Mouse (Mus musculus) CH12.LX (cell line): ENCODE results near the gene Gm20388. TPM values are rescaled to one million over a fixed set of nuclear protein-coding genes. Genes with fewer than 3 reads are reported as not detected.
A peak's percentile ranks its signal among the peaks of the same experiment; 100 is the strongest.

ENCODE experiments used
- DNase-seq: peaks from one replicate; pipeline ENCODE4 v3.0.0-alpha.2; 2013; ENCODE audit errors: extremely low read depth
- H3K27ac ChIP-seq: 2 replicates; pipeline ENCODE4 v1.5.1; 2012; ENCODE audit warnings: low read depth, mild to moderate bottlenecking, control low read depth, moderate library complexity; ENCODE audit not compliant: insufficient read depth
- H3K27me3 ChIP-seq: replicated peaks from 2 replicates; pipeline ENCODE3; 2012; ENCODE audit warnings: inconsistent platforms
- H3K36me3 ChIP-seq, 2 experiments: replicated peaks in 1 of 2; 2 replicates each; pipeline versions ENCODE3 to v1.6.1; 2012; ENCODE audit warnings: inconsistent platforms in 1 of 2, low read length in 1 of 2, mild to moderate bottlenecking in 1 of 2, mixed read lengths in 1 of 2, moderate library complexity in 1 of 2; ENCODE audit not compliant: control insufficient read depth in 1 of 2, insufficient read depth in 1 of 2
- H3K4me1 ChIP-seq, 2 experiments: 2 replicates each; pipeline ENCODE4 v1.6.1; 2012; ENCODE audit warnings: inconsistent platforms in 1 of 2, moderate library complexity in 1 of 2; ENCODE audit not compliant: insufficient read depth in 2 of 2, control insufficient read depth in 1 of 2
- H3K4me2 ChIP-seq: 2 replicates; pipeline ENCODE4 v1.6.1; 2012; ENCODE audit warnings: low read depth, mild to moderate bottlenecking, control low read depth; ENCODE audit not compliant: poor library complexity, insufficient read depth, severe bottlenecking
- H3K4me3 ChIP-seq, 3 experiments: fragments of 150-350 bp in 1 of 3; sonication (generic) in 1 of 3; replicated peaks in 1 of 3; 2 replicates each; pipeline versions ENCODE3 to v1.5.1; 2011 to 2012; ENCODE audit warnings: low read depth in 2 of 3, low read length in 2 of 3, mild to moderate bottlenecking in 2 of 3, moderate library complexity in 2 of 3, control low read depth in 1 of 3, improper control_type of control experiment in 1 of 3, inconsistent platforms in 1 of 3, mixed read lengths in 1 of 3; ENCODE audit not compliant: poor library complexity in 1 of 3
- H3K79me2 ChIP-seq: replicated peaks from 2 replicates; pipeline ENCODE4 v1.6.1; 2012; ENCODE audit warnings: mild to moderate bottlenecking, moderate library complexity; ENCODE audit not compliant: control insufficient read depth, poor library complexity, insufficient read depth, severe bottlenecking; ENCODE audit errors: extremely low read depth
- H3K9ac ChIP-seq: 2 replicates; pipeline ENCODE4 v1.6.1; 2012; ENCODE audit warnings: low read depth, mild to moderate bottlenecking, control low read depth, moderate library complexity; ENCODE audit not compliant: insufficient read depth
- H3K9me3 ChIP-seq: replicated peaks from 2 replicates; pipeline ENCODE3; 2012; ENCODE audit warnings: low read length, inconsistent platforms, mixed read lengths
- CHD1 ChIP-seq: IDR thresholded peaks from 2 replicates; pipeline ENCODE4 v1.6.1; 2012; ENCODE audit warnings: low read depth, low read length, improper control_type of control experiment, inconsistent platforms
- CHD2 ChIP-seq: IDR thresholded peaks from 2 replicates; pipeline ENCODE4 v1.6.1; 2011; ENCODE audit warnings: low read length, improper control_type of control experiment
- E2F4 ChIP-seq: IDR thresholded peaks from 2 replicates; pipeline ENCODE4 v1.6.1; 2011; ENCODE audit warnings: low read depth, low read length, improper control_type of control experiment; ENCODE audit not compliant: insufficient replicate concordance
- ETS1 ChIP-seq: conservative IDR thresholded peaks from 2 replicates; pipeline ENCODE4 v1.6.1; 2012; ENCODE audit warnings: low read depth, mild to moderate bottlenecking, inconsistent platforms, low read length, improper control_type of control experiment, moderate library complexity
- IRF4 ChIP-seq: IDR thresholded peaks from 2 replicates; pipeline ENCODE4 v1.6.1; 2014; ENCODE audit warnings: low read depth, mild to moderate bottlenecking, inconsistent platforms, low read length, improper control_type of control experiment
- JUN ChIP-seq: IDR thresholded peaks from 2 replicates; pipeline ENCODE4 v1.6.1; 2011; ENCODE audit warnings: low read depth, mild to moderate bottlenecking, low read length, improper control_type of control experiment, moderate library complexity; ENCODE audit not compliant: insufficient read depth
- JUND ChIP-seq: conservative IDR thresholded peaks from 2 replicates; pipeline ENCODE4 v1.6.1; 2011; ENCODE audit warnings: low read depth, low read length, improper control_type of control experiment
- KAT2A ChIP-seq: IDR thresholded peaks from 2 replicates; pipeline ENCODE4 v1.6.1; 2012; ENCODE audit warnings: low read length, improper control_type of control experiment, inconsistent platforms; ENCODE audit not compliant: insufficient replicate concordance
- MAZ ChIP-seq: IDR thresholded peaks from 2 replicates; pipeline ENCODE4 v1.6.1; 2012; ENCODE audit warnings: low read depth, mild to moderate bottlenecking, inconsistent platforms, low read length, improper control_type of control experiment, moderate library complexity
- MEF2A ChIP-seq: IDR thresholded peaks from 2 replicates; pipeline ENCODE4 v1.6.1; 2014; ENCODE audit warnings: low read depth, mild to moderate bottlenecking, inconsistent platforms, low read length, improper control_type of control experiment, borderline replicate concordance
- MXI1 ChIP-seq: IDR thresholded peaks from 2 replicates; pipeline ENCODE4 v1.6.1; 2011; ENCODE audit warnings: mild to moderate bottlenecking, low read depth, low read length, improper control_type of control experiment
- POLR2A ChIP-seq: IDR thresholded peaks from 2 replicates; pipeline ENCODE4 v1.6.1; 2011; ENCODE audit warnings: low read depth, mild to moderate bottlenecking, improper control_type of control experiment, low read length
- POLR2AphosphoS2 ChIP-seq: IDR thresholded peaks from 2 replicates; pipeline ENCODE4 v1.6.1; 2011; ENCODE audit warnings: low read depth, low read length, improper control_type of control experiment
- RAD21 ChIP-seq: IDR thresholded peaks from 2 replicates; pipeline ENCODE4 v1.6.1; 2011; ENCODE audit warnings: low read depth, mild to moderate bottlenecking, low read length, improper control_type of control experiment, moderate library complexity
- RCOR1 ChIP-seq: conservative IDR thresholded peaks from 2 replicates; pipeline ENCODE4 v1.6.1; 2012; ENCODE audit warnings: low read depth, mild to moderate bottlenecking, inconsistent platforms, low read length, improper control_type of control experiment
- TCF12 ChIP-seq: IDR thresholded peaks from 2 replicates; pipeline ENCODE4 v1.6.1; 2014; ENCODE audit warnings: low read depth, mild to moderate bottlenecking, inconsistent platforms, low read length, improper control_type of control experiment
- UBTF ChIP-seq: IDR thresholded peaks from 2 replicates; pipeline ENCODE4 v1.6.1; 2012; ENCODE audit warnings: low read depth, mild to moderate bottlenecking, inconsistent platforms, low read length, improper control_type of control experiment, moderate library complexity
- dilution Hi-C: fragments of 300-500 bp; cut with MboI; formaldehyde crosslinking; loops from 2 replicates; pipeline ENCODE4 v1.14.3; 2020; ENCODE audit warnings: low sequenced_read_pairs; ENCODE audit not compliant: extremely low pct_unique_long_range_greater_than_20kb, extremely low pct_ligation_motif_present
- in situ Hi-C: fragments of 300-500 bp; cut with MboI; formaldehyde crosslinking; loops from 3 replicates; pipeline ENCODE4 v1.14.3; 2019; ENCODE audit warnings: low sequenced_read_pairs, low pct_ligation_motif_present, low pct_unique_long_range_greater_than_20kb, mixed read lengths
- polyA plus RNA-seq: library from polyadenylated mRNA; unstranded; fragments of >175 nt; gene quantifications from 2 replicates; pipeline ENCODE4 v1.2.1, GENCODE M21; 2012; ENCODE audit warnings: low read depth; ENCODE audit not compliant: insufficient read length
- total RNA-seq, 2 experiments: library from RNA; depleted of rRNA; stranded (reverse); fragments of 300-350 nt in 1 of 2; fragments of >200 nt in 1 of 2; gene quantifications; 2 replicates each; pipeline ENCODE4 v1.2.3; 2012 to 2014

Gene Gm20388
- total and polyA plus RNA-seq, 3 experiments = 14.8 to 26.3 (median 22.2) TPM

DNA sequence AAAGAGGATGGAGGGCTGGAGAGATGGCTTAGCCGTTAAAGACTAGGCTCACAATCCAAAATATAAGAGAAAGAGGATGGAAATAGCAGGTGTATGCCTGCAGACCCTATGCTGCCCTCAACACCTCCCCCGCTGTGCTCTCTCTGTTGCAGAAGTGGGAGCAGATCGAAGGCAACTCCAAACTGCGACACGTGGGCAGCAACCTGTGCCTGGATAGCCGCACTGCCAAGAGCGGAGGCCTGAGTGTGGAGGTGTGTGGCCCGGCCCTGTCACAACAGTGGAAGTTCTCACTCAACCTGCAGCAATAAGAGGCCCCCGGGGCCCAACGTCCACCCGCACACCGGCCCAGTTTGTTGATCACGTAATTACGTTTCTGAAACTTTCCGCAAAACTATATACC is 4432.5 kb downstream of the Gm20388 start:
- H3K36me3 ChIP-seq = peaks cover 55 to 72% of the 10 kb centered on the region in 2 experiments
- no peak overlapping the region for H3K4me2 ChIP-seq
- dilution Hi-C loops (no loop called here), in situ Hi-C loops (no loop called here)
- H3K27ac ChIP-seq = no peak overlapping the region
- no peaks in the 10 kb centered on the region for H3K27me3 ChIP-seq
- no peak overlapping the region for H3K9ac ChIP-seq
- H3K4me1 ChIP-seq = peaks cover 29 to 65% of the 10 kb centered on the region in 2 experiments
- DNase-seq = no peak
- no peak overlapping the region for H3K4me3 ChIP-seq
- H3K79me2 ChIP-seq = no peaks in the 10 kb centered on the region
- no peaks in the 10 kb centered on the region for H3K9me3 ChIP-seq
- TF ChIP-seq RCOR1 (no peak), MXI1 (no peak), E2F4 (no peak), IRF4 (no peak), POLR2AphosphoS2 (no peak), POLR2A (no peak), KAT2A (no peak), ETS1 (no peak), RAD21 (no peak), JUN (no peak), UBTF (no peak), JUND (no peak), CHD1 (no peak), TCF12 (no peak), MAZ (no peak), CHD2 (no peak)

DNA sequence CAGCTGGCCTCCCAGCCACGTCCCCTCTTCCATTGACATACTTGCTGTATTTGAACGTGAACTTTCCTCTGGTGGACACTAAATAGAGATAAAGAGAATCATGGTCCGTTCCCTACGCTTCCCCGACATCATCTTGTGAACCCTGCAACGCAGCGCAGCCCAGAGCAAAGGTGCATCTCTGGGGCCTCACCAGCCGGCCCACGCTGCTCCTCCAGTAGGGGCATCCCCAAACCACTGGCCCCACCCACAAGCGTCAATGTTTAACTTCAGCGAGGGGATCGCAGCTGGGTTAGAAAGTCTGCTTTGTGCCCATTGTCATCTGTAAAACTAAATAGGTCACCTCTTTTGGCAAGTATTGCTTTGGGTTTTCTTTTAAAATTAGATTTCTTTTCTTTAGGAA is 4433.4 kb downstream of the Gm20388 start:
- Histone ChIP-seq H3K9ac (no peak overlapping the region), H3K4me2 (no peak overlapping the region), H3K79me2 (no peaks in the 10 kb centered on the region), H3K27ac (no peak overlapping the region), H3K27me3 (no peaks in the 10 kb centered on the region), H3K9me3 (no peaks in the 10 kb centered on the region), H3K36me3 (peaks cover 46 to 64% of the 10 kb centered on the region in 2 experiments), H3K4me3 (no peak overlapping the region), H3K4me1 (peaks cover 36 to 74% of the 10 kb centered on the region in 2 experiments)
- TF ChIP-seq MAZ (0 out of 2 replicates have a peak, but pooled peaks have one; percentile 22), MEF2A (no peak)
- in situ Hi-C loops = no loop called here
- dilution Hi-C loops = no loop called here
- DNase-seq = peak; percentile 72
